Mouse (Mus musculus): ENCODE results near the gene Aspscr1. TPM values are rescaled to one million over a fixed set of nuclear protein-coding genes. Genes with fewer than 3 reads are reported as not detected.

Gene Aspscr1
- polyA plus RNA-seq, 1 experiment = 183 TPM

GRCm38 (mm10) chr11:120676951-120677350 lies 4.2 kb downstream of the Aspscr1 start:
- H3K27me3 ChIP-seq (ENCODE audit: control insufficient read depth, insufficient read depth, low read length) = no peaks in the 10 kb centered on the region
- 96% methylated on average over 4 of the region's 4 CpGs for WGBS
- peaks cover 13% of the 10 kb centered on the region; the same call in 1 of the 2 replicates for H3K36me3 ChIP-seq (ENCODE audit: control insufficient read depth, insufficient read depth, low read length)
- no peak overlapping the region for H3K4me3 ChIP-seq (ENCODE audit: control insufficient read depth, insufficient read depth, low read length)
- DNase-seq = no peak
- no peak overlapping the region for H3K27ac ChIP-seq (ENCODE audit: control insufficient read depth, insufficient read depth, low read length)
- H3K4me1 ChIP-seq (replicated peaks; ENCODE audit: control insufficient read depth, insufficient read depth, low read length) = peaks cover 17% of the 10 kb centered on the region
- TF ChIP-seq CTCF (IDR thresholded peaks at IDR 0.05; ENCODE audit: borderline replicate concordance, control insufficient read depth, extremely low read depth, insufficient read depth, low read length, poor library complexity) (no peak), POLR2A (IDR thresholded peaks at IDR 0.05; ENCODE audit: control insufficient read depth, extremely low read depth, insufficient read depth, low read length, poor library complexity) (no peak)

- Histone ChIP-seq H3K4me3 (ENCODE audit: control insufficient read depth, insufficient read depth, low read length) (no peak overlapping the region), H3K27me3 (ENCODE audit: control insufficient read depth, insufficient read depth, low read length) (no peaks in the 10 kb centered on the region), H3K4me1 (replicated peaks; ENCODE audit: control insufficient read depth, insufficient read depth, low read length) (peaks cover 5% of the 10 kb centered on the region; the same call in 1 of the 2 replicates), H3K27ac (ENCODE audit: control insufficient read depth, insufficient read depth, low read length) (no peak overlapping the region), H3K36me3 (ENCODE audit: control insufficient read depth, insufficient read depth, low read length) (peaks cover 18% of the 10 kb centered on the region; the same call in 1 of the 2 replicates)
- DNase-seq = no peak
- WGBS = 87% methylated on average over 3 of the region's 3 CpGs
- TF ChIP-seq CTCF (IDR thresholded peaks at IDR 0.05; ENCODE audit: borderline replicate concordance, control insufficient read depth, extremely low read depth, insufficient read depth, low read length, poor library complexity) (no peak), POLR2A (IDR thresholded peaks at IDR 0.05; ENCODE audit: control insufficient read depth, extremely low read depth, insufficient read depth, low read length, poor library complexity) (no peak)
These were observed 7.1 kb downstream of the Aspscr1 start for GRCm38 (mm10) chr11:120679909-120680308.

GRCm38 (mm10) chr11:120682683-120683082 lies 9.9 kb downstream of the Aspscr1 start:
- Histone ChIP-seq H3K4me1 (replicated peaks; ENCODE audit: control insufficient read depth, insufficient read depth, low read length) (no peaks in the 10 kb centered on the region), H3K36me3 (ENCODE audit: control insufficient read depth, insufficient read depth, low read length) (peaks cover 18% of the 10 kb centered on the region; the same call in 1 of the 2 replicates), H3K4me3 (ENCODE audit: control insufficient read depth, insufficient read depth, low read length) (no peak overlapping the region), H3K27me3 (ENCODE audit: control insufficient read depth, insufficient read depth, low read length) (no peaks in the 10 kb centered on the region), H3K27ac (ENCODE audit: control insufficient read depth, insufficient read depth, low read length) (no peak overlapping the region)
- 97% methylated on average over 5 of the region's 5 CpGs for WGBS
- no peak for DNase-seq
- TF ChIP-seq CTCF (IDR thresholded peaks at IDR 0.05; ENCODE audit: borderline replicate concordance, control insufficient read depth, extremely low read depth, insufficient read depth, low read length, poor library complexity) (no peak), POLR2A (IDR thresholded peaks at IDR 0.05; ENCODE audit: control insufficient read depth, extremely low read depth, insufficient read depth, low read length, poor library complexity) (no peak)

- Histone ChIP-seq H3K4me1 (replicated peaks; ENCODE audit: control insufficient read depth, insufficient read depth, low read length) (no peaks in the 10 kb centered on the region), H3K4me3 (ENCODE audit: control insufficient read depth, insufficient read depth, low read length) (no peak overlapping the region), H3K36me3 (ENCODE audit: control insufficient read depth, insufficient read depth, low read length) (peaks cover 15% of the 10 kb centered on the region; the same call in 1 of the 2 replicates), H3K27me3 (ENCODE audit: control insufficient read depth, insufficient read depth, low read length) (no peaks in the 10 kb centered on the region), H3K27ac (ENCODE audit: control insufficient read depth, insufficient read depth, low read length) (no peak overlapping the region)
- DNase-seq = no peak
- TF ChIP-seq POLR2A (IDR thresholded peaks at IDR 0.05; ENCODE audit: control insufficient read depth, extremely low read depth, insufficient read depth, low read length, poor library complexity) (no peak), CTCF (IDR thresholded peaks at IDR 0.05; ENCODE audit: borderline replicate concordance, control insufficient read depth, extremely low read depth, insufficient read depth, low read length, poor library complexity) (no peak)
- 96% methylated on average over 3 of the region's 3 CpGs for WGBS
These were observed 10.8 kb downstream of the Aspscr1 start for GRCm38 (mm10) chr11:120683536-120683935.

- peaks cover 17% of the 10 kb centered on the region for H3K36me3 ChIP-seq (ENCODE audit: control insufficient read depth, insufficient read depth, low read length)
- H3K4me1 ChIP-seq (replicated peaks; ENCODE audit: control insufficient read depth, insufficient read depth, low read length) = no peaks in the 10 kb centered on the region
- H3K4me3 ChIP-seq (ENCODE audit: control insufficient read depth, insufficient read depth, low read length) = no peak overlapping the region
- TF ChIP-seq POLR2A (IDR thresholded peaks at IDR 0.05; ENCODE audit: control insufficient read depth, extremely low read depth, insufficient read depth, low read length, poor library complexity) (no peak), CTCF (IDR thresholded peaks at IDR 0.05; ENCODE audit: borderline replicate concordance, control insufficient read depth, extremely low read depth, insufficient read depth, low read length, poor library complexity) (no peak)
- no peaks in the 10 kb centered on the region for H3K27me3 ChIP-seq (ENCODE audit: control insufficient read depth, insufficient read depth, low read length)
- DNase-seq = no peak
- no peak overlapping the region for H3K27ac ChIP-seq (ENCODE audit: control insufficient read depth, insufficient read depth, low read length)
- WGBS = 96% methylated on average over 2 of the region's 2 CpGs
These were observed 11.3 kb downstream of the Aspscr1 start for GRCm38 (mm10) chr11:120684086-120684485.

- no peak overlapping the region for H3K27ac ChIP-seq (ENCODE audit: control insufficient read depth, insufficient read depth, low read length)
- H3K4me1 ChIP-seq (replicated peaks; ENCODE audit: control insufficient read depth, insufficient read depth, low read length) = no peaks in the 10 kb centered on the region
- WGBS = 78% methylated on average over 2 of the region's 2 CpGs
- no peaks in the 10 kb centered on the region for H3K27me3 ChIP-seq (ENCODE audit: control insufficient read depth, insufficient read depth, low read length)
- peaks cover 18% of the 10 kb centered on the region for H3K36me3 ChIP-seq (ENCODE audit: control insufficient read depth, insufficient read depth, low read length)
- H3K4me3 ChIP-seq (ENCODE audit: control insufficient read depth, insufficient read depth, low read length) = no peak overlapping the region
- no peak for TF ChIP-seq CTCF (IDR thresholded peaks at IDR 0.05; ENCODE audit: borderline replicate concordance, control insufficient read depth, extremely low read depth, insufficient read depth, low read length, poor library complexity)
- no peak for DNase-seq
These were observed 11.9 kb downstream of the Aspscr1 start for GRCm38 (mm10) chr11:120684660-120685059.

- Histone ChIP-seq H3K27ac (ENCODE audit: control insufficient read depth, insufficient read depth, low read length) (no peak overlapping the region), H3K4me1 (replicated peaks; ENCODE audit: control insufficient read depth, insufficient read depth, low read length) (no peaks in the 10 kb centered on the region), H3K27me3 (ENCODE audit: control insufficient read depth, insufficient read depth, low read length) (no peaks in the 10 kb centered on the region), H3K36me3 (ENCODE audit: control insufficient read depth, insufficient read depth, low read length) (peaks cover 11% of the 10 kb centered on the region), H3K4me3 (ENCODE audit: control insufficient read depth, insufficient read depth, low read length) (no peak overlapping the region)
- 95% methylated on average over 20 of the region's 20 CpGs for WGBS
- no peak for DNase-seq
- TF ChIP-seq POLR2A (IDR thresholded peaks at IDR 0.05; ENCODE audit: control insufficient read depth, extremely low read depth, insufficient read depth, low read length, poor library complexity) (no peak), CTCF (IDR thresholded peaks at IDR 0.05; ENCODE audit: borderline replicate concordance, control insufficient read depth, extremely low read depth, insufficient read depth, low read length, poor library complexity) (no peak)
These were observed 14.0 kb downstream of the Aspscr1 start for GRCm38 (mm10) chr11:120686650-120687272.

All from thymus, adult 2 months (tissue).